Mouse (Mus musculus): ENCODE results near the gene Lyar.

DNA sequence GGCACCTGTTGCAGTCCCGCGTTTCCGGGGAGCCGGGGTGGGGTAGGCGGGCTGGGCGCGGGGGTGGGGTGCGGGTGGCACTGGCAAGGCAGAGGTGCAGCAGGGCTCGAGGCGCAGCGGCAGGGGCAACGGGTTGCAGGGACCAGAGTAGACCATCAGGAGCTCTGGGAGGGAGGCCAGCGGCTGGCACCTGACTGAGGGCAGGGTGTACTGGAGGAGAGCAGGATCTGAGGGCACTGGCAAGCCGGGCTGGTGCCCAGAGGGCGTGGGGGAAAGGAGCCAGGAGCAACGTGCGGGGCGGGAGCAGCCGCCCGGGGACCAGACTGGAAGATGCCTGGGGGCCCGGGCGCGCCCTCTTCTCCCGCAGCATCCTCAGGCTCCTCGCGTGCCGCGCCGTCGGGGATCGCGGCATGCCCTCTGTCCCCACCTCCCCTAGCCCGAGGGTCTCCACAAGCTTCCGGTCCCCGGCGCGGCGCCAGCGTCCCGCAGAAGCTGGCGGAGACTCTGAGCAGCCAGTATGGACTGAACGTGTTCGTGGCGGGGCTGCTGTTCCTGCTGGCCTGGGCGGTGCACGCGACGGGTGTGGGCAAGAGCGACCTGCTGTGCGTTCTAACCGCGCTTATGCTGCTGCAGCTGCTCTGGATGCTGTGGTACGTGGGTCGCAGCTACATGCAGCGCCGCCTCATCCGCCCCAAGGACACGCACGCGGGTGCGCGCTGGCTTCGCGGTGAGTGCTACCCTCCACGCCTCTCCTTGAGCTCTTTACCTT, 57.0 kb downstream of the Lyar start:
- TF ChIP-seq CHD2 (IDR thresholded peaks at IDR 0.05; ENCODE audit: low read depth, low read length) (no peak), ZNF384 (IDR thresholded peaks at IDR 0.05; ENCODE audit: low read depth, low read length) (no peak), HCFC1 (IDR thresholded peaks at IDR 0.05; ENCODE audit: borderline replicate concordance, insufficient read depth, low read length) (no peak)

Data from ES-E14 (cell line).